Mouse (Mus musculus) skeletal muscle tissue, adult 2 months (tissue): ENCODE results near the gene Mbnl2.

ENCODE experiments used
- DNase-seq: peaks from one replicate; pipeline ENCODE4 v3.0.0-alpha.2; 2012; ENCODE audit warnings: low read depth, low spot score

Mbnl2 gene

DNA sequence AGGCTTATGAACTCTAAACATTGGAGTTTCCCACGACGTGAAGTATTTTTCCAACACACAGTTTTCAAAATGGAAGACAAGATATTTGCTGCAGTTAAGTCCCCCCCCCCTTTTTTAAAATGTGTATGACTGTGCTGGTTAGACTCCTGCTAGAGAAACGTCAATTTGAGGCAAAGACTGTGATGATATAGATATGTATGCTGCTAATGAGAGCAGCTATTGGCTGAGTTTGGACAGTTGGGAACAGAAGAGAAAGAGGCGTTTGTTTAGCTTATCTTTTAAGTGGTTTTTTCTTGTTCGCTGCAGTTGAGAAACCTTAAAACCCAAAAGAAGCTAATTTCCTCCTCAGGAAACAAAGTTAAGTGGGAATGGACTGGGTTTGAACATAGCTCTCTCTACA lies 106.7 kb downstream of the Mbnl2 start:
- no peak for DNase-seq

DNA sequence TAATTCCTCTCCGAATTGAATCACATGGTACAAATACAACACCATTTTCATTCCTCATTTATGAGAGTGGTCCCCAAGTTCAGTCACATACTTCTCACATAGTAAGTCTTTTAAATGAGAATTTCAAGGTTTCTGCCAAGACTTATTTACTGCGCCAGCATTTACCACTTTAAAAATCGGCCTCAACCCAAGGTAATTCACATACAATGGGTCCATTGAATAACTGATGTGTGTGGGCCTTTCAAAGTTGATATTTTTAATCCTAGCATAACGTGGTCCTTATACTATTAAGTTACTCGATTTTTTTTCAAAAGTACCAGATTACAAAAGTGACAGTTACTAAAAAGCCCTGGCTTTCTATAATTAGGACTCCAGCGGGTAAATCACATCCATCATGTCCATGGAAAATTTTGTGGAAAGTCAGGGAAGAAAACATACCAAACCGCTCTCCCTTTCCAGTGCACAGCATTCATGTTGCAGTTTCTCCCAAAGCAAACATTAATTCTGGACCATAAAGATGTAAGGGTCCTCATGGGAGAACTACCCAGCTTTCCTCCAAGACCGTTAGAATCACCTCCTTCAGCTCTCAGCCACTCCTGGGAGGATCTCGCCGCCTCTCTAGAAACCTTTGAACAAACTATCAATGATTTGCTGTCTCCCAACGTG lies 107.8 kb downstream of the Mbnl2 start:
- DNase-seq: no peak

DNA sequence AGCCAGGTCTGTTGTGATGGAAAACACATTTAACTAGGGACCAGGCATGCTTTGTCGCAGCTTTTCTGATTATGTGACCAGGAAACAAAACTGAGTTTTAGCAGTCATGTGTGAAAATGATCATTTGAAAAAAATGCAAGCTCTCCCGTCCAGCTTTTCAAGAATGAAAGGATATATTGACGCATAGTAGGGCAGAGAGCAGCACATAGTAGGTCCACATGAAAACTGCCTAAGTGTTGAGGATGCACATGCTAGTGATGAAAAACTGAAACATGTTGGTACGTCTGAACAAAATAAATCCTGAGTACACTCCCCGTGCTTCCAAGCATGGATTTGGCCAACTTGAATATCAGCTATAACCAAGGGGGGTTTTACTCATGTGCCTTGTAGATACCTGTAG lies 109.1 kb downstream of the Mbnl2 start:
- DNase-seq: no peak

DNA sequence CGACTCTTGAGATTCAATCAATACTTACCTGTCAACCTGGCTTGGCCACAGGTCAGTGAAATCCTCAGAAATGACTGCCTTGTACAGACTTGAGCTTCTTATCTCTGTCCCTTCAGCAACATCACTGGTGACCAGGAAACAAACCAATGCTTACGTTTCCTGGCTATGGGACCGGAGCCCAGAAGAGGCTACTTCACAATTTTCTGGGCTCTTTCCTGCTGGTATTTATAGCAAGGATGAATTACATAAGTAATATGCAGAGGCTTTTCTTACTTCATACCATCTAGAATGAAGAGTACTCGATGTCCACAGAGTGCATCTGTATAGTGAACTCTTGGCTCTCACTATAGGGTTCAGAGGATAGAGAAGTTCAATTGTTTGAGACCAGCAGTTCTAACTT lies 111.8 kb downstream of the Mbnl2 start:
- peak; percentile 72 for DNase-seq

DNA sequence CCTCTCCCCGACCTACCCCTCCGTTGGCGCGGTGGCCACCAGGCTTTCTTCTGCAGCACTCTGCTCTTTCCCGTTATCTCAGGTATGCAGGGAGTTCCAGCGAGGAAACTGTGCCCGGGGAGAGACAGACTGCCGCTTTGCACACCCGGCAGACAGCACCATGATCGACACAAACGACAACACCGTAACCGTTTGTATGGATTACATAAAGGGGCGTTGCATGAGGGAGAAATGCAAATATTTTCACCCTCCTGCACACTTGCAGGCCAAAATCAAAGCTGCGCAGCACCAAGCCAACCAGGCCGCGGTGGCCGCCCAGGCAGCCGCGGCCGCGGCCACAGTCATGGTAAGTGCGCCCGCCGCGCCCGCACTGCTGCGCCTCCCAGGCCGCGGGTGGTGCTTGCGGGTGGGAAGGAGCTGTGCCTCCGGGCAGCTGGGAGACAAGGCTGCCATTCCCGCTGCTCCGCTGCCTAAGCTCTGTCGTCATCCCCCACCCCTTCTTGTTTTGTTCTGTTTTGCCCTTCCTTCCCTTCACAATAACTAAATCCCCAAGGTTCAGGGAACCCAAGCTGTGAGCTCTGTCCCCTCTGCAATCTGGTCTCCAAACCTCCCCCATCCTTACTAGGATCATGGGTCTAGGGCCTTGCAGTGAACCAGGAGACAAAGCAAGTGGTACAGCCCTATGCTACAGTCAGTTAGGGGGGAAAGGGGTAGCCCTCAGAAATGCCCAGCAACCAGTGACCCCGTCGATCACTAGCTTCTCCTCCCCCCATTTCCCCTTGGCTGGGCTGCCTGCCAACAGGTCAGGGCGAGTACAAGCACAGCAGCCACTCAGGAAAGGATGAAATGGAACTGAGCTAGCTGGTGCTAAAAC lies 113.6 kb downstream of the Mbnl2 start:
- no peak for DNase-seq

DNA sequence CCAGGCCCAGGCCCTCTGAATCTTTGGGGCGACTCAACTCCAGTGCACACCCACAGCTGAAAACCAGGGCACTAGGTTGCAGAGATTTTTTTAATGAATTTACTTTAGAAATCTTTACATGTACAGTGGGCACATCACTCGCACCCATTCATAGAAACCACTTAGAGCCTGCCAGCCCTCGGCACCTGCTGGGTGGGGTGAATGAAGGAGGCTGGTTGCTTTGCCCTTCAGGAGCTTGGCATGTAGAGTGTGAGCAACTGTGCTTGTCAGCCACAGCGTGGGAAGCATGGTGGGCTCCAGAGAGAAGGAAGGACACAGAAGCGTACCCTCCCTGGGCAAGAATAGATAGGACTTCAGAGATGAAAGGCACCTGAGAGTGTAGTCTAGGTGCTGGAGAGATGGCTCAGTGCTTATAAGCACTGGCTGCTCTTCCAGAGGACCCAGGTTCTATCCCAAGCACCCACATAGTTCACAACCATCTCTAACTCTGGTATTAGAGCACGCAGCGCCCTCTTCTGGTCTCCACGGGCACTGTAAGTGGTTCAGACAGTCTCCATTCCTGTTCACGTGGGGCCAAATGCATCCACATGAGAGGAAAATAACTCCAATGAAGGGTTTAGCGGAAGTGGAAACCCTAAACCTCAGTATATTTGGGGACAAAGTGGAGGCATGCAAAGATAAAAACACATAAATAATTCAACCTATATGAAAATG lies 114.9 kb downstream of the Mbnl2 start:
- DNase-seq: no peak

DNA sequence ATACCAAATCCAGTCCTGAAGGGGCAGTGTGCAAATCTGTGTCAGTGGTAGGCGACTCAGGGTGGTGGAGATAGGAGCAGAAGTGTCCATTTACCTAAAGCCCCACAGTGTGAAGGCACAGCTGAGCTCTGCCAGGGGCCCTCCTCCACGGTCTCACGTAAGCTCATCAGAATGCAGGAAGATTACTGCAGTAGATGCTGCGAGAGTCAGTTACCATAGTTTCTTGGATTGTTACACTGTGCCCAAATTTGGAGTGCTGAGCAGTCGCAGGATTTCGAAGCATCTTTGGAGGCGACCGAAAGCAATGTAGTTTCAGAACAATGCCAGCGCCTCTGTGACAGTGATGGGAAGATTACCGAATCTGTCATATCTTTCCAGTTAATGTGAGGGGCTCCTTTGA lies 116.2 kb downstream of the Mbnl2 start:
- DNase-seq: no peak

DNA sequence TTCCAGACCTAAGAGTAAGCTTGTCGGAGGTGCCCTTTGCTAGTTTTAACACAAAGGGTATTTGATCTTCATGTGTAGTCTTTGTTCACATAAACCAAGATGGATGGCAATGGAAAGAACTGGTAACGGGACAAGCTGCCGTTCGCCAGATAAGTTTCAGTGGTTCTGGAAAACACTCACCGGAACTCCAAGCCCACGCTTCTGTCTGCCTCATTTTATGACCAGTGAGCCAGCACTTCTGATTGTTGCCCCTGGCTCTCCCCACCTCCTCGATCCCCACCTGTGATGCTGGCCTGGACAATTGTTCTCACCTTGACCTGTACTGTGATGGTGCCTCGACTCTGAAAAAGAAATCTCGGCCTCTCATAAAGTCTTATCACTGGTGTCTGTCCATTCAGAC lies 117.0 kb downstream of the Mbnl2 start:
- no peak for DNase-seq

DNA sequence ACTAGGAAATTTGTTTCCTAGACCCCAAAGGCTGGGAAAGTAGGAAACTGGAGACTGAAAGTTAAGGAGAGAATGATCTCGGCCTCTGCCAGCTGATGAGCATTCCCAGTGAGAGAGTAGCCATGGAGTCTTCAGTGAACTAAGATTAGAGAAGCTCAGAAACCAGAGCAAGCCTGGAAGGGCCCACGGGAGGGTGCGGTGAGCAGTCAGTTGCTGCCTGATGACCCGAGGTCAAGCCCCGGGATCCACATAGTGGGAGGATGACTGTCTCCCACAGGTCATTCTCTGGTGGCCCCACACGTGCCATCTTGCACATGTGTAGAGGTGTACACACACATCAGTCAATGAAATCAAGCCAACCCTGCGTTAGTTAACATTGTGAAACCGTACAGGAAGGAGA lies 118.0 kb downstream of the Mbnl2 start:
- DNase-seq: no peak

DNA sequence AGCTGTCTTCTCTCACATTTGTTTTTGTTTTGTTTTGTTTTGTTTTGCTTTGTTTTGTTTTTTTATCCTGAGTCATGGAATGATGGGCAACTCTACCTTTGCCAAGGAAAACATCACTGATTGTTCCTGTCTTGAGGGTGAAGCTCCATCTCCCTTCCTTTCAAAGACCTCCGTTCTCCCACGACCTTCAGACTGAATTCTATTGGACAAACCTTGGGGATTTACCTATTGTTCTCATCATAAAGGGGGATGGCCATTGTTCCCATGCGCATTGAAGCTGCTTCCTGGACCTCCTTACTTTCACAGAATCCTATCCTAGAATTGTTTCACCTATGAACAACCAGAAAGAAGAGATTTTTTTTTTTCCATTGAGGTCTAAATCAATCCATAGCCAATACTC lies 118.7 kb downstream of the Mbnl2 start:
- no peak for DNase-seq

DNA sequence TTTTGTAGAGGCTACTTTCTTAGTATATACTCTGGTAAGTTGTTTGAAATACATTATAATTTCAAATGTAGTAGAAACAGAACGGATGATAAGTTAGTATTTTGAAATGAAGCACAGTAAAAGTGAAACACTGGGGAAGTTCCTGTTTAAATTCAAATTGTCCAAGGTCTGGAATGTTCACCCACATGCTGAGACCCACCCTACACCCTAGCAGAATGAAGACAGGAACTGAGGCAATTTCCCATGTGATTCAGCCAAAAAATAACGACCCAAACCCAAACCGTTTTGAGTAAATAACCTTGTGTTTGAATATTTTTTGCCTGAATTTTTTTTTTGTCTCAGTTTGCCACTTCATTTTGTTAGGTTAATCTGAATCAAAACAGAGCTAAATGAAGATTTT lies 119.4 kb downstream of the Mbnl2 start:
- DNase-seq: no peak

DNA sequence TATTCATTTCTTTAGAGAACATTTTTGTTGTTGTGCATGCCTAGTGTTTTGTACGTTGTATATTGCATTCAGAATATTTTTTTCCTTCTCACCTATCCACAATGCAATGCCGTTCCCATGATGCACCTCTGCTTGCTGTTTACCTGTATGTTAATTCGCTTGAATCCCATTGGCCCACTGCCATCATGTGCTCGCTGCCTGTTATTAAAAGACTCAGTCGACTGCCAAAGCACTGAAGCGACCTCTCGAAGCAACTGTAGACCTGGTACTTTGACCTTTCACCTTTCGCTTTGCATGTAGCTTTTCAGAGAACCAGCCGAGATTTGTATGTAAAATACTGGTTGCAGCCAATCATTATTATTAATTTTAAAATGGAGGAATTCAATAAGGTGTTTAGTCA lies 120.0 kb downstream of the Mbnl2 start:
- no peak for DNase-seq

DNA sequence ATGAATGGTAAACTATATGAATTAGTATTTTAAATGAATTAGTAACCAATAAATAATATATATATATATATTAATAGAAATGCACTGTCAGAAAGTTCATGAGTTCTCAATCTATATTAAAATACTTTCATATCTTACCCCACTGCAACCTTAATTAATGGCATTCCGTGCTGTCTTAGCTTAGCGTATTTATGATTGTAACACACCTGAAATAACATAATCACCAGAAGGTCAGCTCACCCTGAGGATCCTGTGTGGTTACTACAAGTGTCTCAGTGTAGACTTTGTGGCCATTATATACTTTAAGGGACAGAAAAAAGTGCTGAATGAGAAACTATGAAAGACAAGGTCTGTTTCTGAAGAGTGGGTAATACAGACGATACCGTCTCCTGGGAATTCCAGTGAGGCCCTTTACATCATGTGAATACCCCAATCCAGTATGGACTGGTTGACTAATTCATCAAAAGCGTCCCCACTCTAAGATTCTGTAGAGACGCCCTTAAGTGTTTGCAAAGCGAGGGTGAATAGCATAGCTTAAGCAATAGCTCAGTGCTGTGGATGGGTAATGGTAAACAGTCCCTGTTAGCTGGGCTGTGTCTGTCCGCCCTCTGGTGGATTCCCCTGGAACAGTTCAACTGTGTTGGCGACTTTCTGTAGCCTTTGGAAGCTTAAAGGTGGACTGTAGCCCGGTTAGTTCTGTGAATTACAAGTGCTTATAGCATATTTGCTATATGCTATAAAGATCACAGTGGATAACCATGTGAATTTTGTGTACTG lies 122.6 kb downstream of the Mbnl2 start:
- DNase-seq: peak; percentile 67

DNA sequence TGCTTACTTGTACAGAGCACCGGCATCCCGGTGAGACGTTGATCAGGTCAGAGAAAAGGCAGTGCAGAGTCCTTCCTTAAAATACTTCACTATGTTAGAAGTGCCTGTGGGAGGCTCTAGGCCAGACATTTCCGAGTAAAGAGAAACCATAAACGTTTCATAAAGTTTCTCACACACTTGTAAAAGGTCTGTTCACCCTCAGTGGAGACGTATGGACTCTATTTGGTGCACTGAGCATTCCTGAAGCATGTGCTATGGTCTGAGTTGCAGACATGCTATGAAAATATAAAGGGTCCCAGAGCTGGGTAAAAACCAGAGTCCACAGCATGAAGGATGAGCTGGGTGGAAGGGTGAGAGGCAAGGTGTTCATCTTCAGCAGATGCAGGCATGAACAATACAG lies 124.1 kb downstream of the Mbnl2 start:
- no peak for DNase-seq

DNA sequence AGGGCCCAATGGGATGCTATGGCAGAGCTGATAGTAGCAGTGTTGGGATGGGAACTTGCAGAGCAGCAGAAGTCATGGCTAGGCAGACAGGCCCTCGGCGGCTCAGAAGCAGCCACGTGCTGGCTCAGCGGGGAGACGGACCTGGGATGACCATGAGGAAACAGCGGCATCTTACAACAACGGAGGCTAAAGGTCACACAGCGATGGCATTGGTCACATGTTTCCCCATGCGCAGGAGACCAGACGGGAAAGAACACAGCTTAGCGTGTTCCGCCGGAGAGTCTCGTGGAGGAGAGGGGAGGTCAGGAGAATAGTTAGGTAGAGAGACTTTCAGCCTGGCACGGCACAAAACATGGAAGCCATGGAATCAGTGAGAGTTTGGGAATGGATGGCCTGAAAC lies 125.7 kb downstream of the Mbnl2 start:
- no peak for DNase-seq

DNA sequence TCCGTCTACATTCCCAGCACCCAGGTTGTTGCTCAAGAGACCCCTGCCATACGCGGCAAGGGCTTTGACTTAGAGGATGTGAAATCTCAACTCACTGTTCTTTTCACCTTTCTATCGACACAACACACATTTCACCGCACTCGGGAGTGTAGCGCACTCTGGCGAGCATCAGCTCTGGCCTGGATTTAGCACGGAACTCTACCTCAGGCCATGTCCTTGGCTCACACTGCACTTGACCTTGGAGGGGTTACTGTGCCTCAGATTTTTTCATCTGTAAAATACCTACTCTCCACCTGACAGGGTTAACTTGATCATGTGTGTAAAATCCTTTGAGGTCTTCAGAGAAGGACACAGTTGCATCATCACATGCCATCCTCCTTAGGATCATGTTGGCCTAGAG lies 127.2 kb downstream of the Mbnl2 start:
- DNase-seq: no peak

DNA sequence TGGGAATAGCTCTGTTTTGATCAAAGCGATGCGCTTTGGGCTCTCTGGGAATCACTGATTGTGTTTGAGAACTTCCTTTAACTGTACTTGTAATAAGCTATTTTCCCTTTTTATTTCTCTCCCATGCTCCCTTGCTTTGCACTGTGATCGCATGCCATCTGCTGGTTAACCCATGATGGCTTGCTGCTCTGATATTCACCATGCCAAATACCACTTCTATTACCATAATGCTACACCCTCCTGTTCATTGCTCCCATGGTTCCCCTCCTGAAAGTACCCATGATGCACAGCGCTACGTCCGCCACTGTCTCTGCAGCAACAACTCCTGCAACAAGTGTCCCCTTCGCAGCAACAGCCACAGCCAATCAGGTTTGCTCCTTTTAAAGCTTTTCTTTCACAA lies 128.9 kb downstream of the Mbnl2 start:
- DNase-seq: no peak

DNA sequence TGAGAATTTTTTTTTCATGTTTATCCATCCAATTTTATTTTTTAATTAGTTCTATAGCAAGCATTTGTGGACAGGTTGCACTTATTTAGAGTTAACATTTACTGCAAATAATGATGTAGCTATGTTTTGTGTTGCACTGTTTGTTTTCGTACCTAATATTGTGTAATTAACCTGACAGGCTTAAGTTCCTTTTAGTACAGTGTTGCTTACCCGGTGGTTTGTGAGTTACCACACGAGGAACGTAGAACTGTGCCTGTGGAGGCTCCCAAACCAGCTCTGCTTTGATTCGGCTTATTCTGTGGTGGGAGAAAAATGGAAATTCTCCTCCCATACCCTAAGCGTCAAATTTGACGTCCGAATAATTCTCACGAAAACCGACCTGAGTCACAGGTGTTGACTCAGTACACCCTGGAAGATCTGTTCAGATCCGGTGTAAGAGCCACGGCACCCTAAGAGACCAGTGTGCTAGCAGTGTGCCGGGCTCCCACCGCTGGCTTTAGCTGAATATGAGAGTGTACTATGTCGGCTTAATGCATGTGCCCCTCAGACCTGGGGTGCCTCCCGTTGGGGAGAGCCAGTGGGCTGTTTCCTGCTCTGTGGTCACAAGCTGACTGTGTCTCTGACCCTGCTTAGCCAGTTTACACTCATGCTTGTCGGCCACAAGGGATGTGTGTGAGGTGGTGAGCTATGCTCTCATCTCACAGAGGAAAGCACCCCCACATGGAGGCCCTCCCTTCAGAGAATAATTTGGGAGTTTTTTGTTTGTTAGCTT lies 129.5 kb downstream of the Mbnl2 start:
- DNase-seq: no peak

DNA sequence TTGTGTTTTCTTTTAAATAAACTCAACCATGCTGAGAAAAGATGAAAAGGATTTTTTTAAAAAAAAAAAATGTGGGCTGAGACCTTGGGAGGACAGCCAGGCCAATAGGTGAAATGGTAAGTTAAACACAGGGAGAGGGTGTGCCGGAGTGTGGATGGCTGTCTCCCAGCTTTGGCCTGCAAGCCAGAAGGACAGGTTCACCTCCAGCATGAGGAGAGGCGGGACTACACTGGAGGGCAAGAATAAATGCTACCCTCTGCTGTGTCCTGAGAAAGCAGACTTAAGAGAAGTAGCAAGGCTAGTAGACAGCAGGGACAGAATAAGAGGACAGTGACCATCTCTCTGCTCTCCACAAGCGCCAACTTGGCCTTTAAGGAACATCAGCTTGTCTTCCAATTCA lies 130.1 kb downstream of the Mbnl2 start:
- no peak for DNase-seq

DNA sequence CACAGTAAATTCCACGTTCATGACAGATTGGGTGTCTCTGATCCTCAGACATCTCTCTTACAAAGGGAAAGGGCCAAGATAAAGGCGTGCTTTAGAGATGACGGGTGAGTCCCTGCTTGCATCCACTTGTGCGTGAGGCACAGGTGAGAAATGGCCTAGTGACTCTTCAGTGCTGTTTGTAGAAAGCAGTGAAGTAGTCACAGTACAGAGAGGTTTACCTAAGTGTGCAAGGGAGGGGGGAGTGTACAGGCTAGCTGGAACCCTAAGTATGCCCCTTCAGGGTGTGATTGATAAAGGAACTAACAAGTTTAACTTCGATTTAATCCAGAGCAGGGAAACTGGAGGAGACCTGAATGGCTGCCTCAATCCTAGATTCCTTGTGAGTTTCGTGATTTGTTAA lies 130.8 kb downstream of the Mbnl2 start:
- DNase-seq: no peak

DNA sequence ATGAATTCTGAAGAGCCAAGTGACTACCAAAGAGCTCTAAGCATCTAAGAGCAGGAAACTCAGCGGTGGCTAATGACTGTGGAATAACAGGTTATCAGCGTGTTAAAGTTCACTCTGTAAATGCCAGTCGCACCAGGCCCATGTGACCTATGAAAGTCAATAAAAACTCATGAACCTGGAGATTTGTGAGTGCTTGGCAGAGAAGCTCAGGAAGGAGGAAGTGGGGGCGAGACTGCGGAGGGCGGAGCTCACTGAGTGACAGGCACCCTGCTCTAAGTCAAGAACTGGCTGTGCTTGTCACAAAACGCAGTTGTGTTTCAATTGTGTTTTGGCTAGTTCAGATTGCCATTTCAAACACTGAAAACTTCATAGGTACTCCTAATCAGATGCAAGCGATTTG lies 131.4 kb downstream of the Mbnl2 start:
- DNase-seq: no peak
